Mouse (Mus musculus): ENCODE results near the gene Ptgfr. TPM values are rescaled to one million over a fixed set of nuclear protein-coding genes. Genes with fewer than 3 reads are reported as not detected.
A peak's percentile ranks its signal among the peaks of the same experiment; 100 is the strongest.

Ptgfr gene
- polyA plus RNA-seq, 1 experiment from 2014 or later = 0.28 TPM

DNA sequence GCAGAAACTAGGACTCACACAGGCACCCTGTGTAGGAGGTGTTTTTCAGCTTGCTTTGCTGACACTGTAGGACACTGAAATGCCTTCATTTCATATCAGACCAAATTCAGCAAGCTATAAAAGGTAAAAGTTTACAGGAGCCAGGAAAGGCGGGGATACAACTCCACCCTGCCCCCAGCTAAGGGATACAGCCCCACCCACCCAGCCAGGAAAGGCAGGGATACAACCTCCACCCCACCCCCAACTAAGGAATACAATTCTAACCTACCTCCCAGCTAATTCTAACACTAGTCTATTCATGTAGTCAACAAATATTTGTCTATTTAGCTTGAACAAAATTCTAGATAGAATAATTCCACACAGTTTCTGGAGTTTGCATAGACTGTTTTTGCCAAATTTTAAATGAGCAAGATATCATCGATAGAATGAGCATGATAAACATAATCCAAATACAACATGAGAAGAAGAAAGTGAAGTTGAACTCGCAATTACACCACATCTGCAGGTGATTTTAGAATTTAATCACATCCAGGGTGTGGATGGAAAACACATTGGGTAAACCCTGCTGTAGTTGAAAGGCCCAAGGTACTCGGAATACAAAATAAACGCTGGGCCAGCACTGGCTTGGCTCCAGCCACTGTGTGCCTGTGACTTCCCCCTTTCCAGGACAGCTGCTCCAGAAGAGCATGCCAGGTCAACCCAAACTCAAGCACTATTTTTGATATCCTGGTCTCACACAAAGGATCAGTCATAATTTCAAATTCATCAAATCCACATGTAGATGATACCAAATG lies 7.1 kb upstream of the Ptgfr start:
- ATAC-seq (ENCODE audit: insufficient read depth) (no peak), DNase-seq (no peak)
- Histone ChIP-seq H3K36me3 (ENCODE audit: insufficient read depth) (no peaks in the 10 kb centered on the region), H3K4me3 (ENCODE audit: low read depth, low read length) (no peak overlapping the region), H3K27me3 (ENCODE audit: insufficient read depth, low read length) (no peaks in the 10 kb centered on the region), H3K4me2 (no peak overlapping the region), H3K27ac (ENCODE audit: low read depth) (no peak overlapping the region), H3K4me1 (ENCODE audit: insufficient read depth) (no peaks in the 10 kb centered on the region), H3K9ac (no peak overlapping the region), H3K9me3 (ENCODE audit: low read depth, low read length) (no peaks in the 10 kb centered on the region)
- TF ChIP-seq CTCF (IDR thresholded peaks at IDR 0.05; ENCODE audit: low read depth) = no peak
- 66% methylated on average over 5 of the region's 5 CpGs for WGBS

DNA sequence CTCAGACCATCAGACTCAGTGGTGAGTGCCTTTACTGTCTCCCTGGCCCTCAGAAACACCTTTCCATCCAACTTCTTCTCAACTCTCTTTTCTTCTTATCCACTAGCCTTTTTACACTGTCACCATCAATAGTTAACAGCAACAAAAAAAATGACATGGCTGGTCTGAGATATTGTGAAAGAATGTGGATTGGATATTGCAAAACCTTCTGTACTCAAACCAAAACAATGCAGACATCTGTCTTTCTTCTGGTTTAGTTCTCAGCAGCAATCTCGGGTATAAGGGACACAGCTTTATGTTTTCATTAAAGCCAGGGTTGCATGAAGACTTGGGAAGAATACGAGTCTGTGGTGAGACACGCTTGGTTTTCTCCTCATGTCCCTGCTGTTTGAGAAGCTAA lies 3.3 kb upstream of the Ptgfr start:
- Histone ChIP-seq H3K4me2 (no peak overlapping the region), H3K4me1 (ENCODE audit: insufficient read depth) (no peaks in the 10 kb centered on the region), H3K27me3 (ENCODE audit: insufficient read depth, low read length) (peaks cover 12% of the 10 kb centered on the region; the same call in 1 of the 2 replicates), H3K9ac (no peak overlapping the region), H3K4me3 (ENCODE audit: low read depth, low read length) (no peak overlapping the region), H3K36me3 (ENCODE audit: insufficient read depth) (no peaks in the 10 kb centered on the region), H3K27ac (ENCODE audit: low read depth) (no peak overlapping the region), H3K9me3 (ENCODE audit: low read depth, low read length) (no peaks in the 10 kb centered on the region)
- ATAC-seq (ENCODE audit: insufficient read depth) = no peak
- WGBS = 70% methylated on average over 3 of the region's 3 CpGs
- TF ChIP-seq CTCF (IDR thresholded peaks at IDR 0.05; ENCODE audit: low read depth) = no peak
- DNase-seq = no peak

DNA sequence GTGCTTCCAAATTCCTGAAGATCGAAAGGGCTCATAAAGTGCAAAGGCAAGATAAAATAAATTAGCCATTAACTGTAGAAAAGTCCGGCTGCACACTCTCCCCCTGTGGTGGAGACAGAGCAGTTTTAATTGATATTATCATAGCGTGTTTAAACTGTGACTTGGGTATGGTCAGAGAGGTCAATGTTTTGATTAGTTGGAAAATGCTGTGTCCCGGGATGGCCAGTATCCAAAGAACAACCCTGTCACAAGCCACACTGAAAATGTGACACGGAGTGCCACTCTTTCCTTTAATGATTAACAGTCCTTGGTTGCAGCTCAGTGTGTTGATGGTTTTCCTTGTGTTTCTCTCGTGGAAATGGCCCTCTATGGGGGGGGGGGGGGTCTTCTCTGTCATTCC lies 942 bp upstream of the Ptgfr start:
- no peak for TF ChIP-seq CTCF (IDR thresholded peaks at IDR 0.05; ENCODE audit: low read depth)
- Histone ChIP-seq H3K27me3 (ENCODE audit: insufficient read depth, low read length) (peaks cover 14% of the 10 kb centered on the region; the same call in 1 of the 2 replicates), H3K9me3 (ENCODE audit: low read depth, low read length) (no peaks in the 10 kb centered on the region), H3K4me2 (no peak overlapping the region), H3K4me3 (ENCODE audit: low read depth, low read length) (no peak overlapping the region), H3K27ac (ENCODE audit: low read depth) (no peak overlapping the region), H3K36me3 (ENCODE audit: insufficient read depth) (no peaks in the 10 kb centered on the region), H3K4me1 (ENCODE audit: insufficient read depth) (no peaks in the 10 kb centered on the region), H3K9ac (no peak overlapping the region)
- 30% methylated on average over 6 of the region's 6 CpGs for WGBS
- DNase-seq (no peak), ATAC-seq (ENCODE audit: insufficient read depth) (no peak)

DNA sequence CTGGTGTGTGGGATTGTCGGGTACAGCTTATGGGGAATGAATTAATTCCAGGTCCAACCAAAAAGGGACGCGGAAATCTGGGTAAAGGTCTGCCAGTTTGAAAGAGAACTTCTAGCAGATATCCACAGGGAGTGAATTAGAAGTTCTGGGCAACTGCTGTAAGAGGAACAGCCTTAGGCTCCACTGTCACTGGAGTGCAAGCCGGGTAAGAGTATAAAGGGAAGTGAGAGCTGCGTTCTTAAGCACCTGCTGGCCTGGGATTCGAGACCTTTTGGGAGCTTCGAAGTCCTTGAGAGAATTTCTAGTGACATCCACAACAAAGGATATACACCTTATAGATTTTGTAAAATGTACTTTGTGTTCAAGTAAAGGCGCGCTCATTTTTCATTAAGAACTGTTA lies 319 bp upstream of the Ptgfr start:
- 51% methylated on average over 9 of the region's 9 CpGs for WGBS
- H3K4me1 ChIP-seq (ENCODE audit: insufficient read depth) = no peaks in the 10 kb centered on the region
- H3K9me3 ChIP-seq (ENCODE audit: low read depth, low read length) = no peaks in the 10 kb centered on the region
- no peaks in the 10 kb centered on the region for H3K36me3 ChIP-seq (ENCODE audit: insufficient read depth)
- H3K4me2 ChIP-seq = peak overlapping the region; percentile 92
- peaks cover 14% of the 10 kb centered on the region; the same call in 1 of the 2 replicates for H3K27me3 ChIP-seq (ENCODE audit: insufficient read depth, low read length)
- H3K4me3 ChIP-seq (ENCODE audit: low read depth, low read length) = peak overlapping the region; percentile 46
- no peak for TF ChIP-seq CTCF (IDR thresholded peaks at IDR 0.05; ENCODE audit: low read depth)
- peak overlapping the region; percentile 50; the same call in 1 of the 2 replicates for H3K9ac ChIP-seq
- H3K27ac ChIP-seq (ENCODE audit: low read depth) = no peak overlapping the region
- no peak for ATAC-seq (ENCODE audit: insufficient read depth)
- no peak for DNase-seq

DNA sequence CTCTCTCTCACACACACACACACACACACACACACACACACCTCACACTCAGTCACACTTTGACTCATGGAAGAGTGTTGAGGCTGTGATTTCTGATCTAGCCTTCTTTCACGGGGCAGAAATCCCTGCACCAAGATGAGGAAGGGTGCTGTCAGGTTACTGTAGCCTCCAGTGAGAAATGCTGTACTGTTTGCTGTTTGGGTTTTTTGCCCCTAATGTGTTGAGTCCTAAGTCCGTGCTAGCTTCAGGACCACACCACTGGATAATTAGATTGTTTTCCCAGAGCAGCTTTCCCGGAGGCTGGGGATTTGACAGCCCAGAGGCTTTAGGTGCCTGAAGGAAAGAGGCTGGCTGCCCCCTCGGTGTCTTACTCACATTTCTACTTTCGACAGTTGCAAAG lies 979 bp downstream of the Ptgfr start:
- WGBS = 5% methylated on average over 5 of the region's 5 CpGs
- DNase-seq (no peak), ATAC-seq (ENCODE audit: insufficient read depth) (no peak; the same call in 1 of the 2 replicates)
- H3K27ac ChIP-seq (ENCODE audit: low read depth) = no peak overlapping the region
- H3K9me3 ChIP-seq (ENCODE audit: low read depth, low read length) = no peaks in the 10 kb centered on the region
- no peak overlapping the region for H3K9ac ChIP-seq
- H3K36me3 ChIP-seq (ENCODE audit: insufficient read depth) = no peaks in the 10 kb centered on the region
- TF ChIP-seq CTCF (IDR thresholded peaks at IDR 0.05; ENCODE audit: low read depth) = no peak
- H3K4me2 ChIP-seq = peak overlapping the region; percentile 92
- no peaks in the 10 kb centered on the region for H3K4me1 ChIP-seq (ENCODE audit: insufficient read depth)
- H3K27me3 ChIP-seq (ENCODE audit: insufficient read depth, low read length) = peaks cover 14% of the 10 kb centered on the region; the same call in 1 of the 2 replicates
- peak overlapping the region; percentile 46; the same call in 1 of the 2 replicates for H3K4me3 ChIP-seq (ENCODE audit: low read depth, low read length)

DNA sequence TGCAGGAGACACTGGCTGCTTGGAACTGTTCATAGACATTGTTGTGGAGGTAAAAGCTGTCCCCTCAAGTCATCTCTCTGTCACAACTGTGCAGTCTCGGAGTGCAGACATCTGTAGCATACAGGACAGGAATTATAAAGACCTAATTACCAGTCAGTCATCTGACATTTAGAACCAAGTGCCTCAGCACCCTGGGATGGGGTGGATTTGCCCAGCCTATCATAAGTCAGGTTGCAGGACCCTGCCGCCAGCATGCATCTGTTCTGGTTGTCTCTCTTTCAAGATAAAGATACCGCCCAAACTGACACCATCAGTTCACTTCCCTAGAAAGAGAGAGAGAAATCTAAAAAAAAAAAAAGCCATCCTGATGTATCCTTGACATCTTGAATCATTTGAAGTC lies 1.6 kb downstream of the Ptgfr start:
- ATAC-seq (ENCODE audit: insufficient read depth) (no peak), DNase-seq (no peak)
- 55% methylated on average over 3 of the region's 3 CpGs for WGBS
- Histone ChIP-seq H3K4me1 (ENCODE audit: insufficient read depth) (no peaks in the 10 kb centered on the region), H3K27ac (ENCODE audit: low read depth) (no peak overlapping the region), H3K27me3 (ENCODE audit: insufficient read depth, low read length) (peaks cover 14% of the 10 kb centered on the region; the same call in 1 of the 2 replicates), H3K36me3 (ENCODE audit: insufficient read depth) (no peaks in the 10 kb centered on the region), H3K9me3 (ENCODE audit: low read depth, low read length) (no peaks in the 10 kb centered on the region), H3K4me2 (no peak overlapping the region), H3K4me3 (ENCODE audit: low read depth, low read length) (no peak overlapping the region), H3K9ac (no peak overlapping the region)
- TF ChIP-seq CTCF (IDR thresholded peaks at IDR 0.05; ENCODE audit: low read depth) = no peak

DNA sequence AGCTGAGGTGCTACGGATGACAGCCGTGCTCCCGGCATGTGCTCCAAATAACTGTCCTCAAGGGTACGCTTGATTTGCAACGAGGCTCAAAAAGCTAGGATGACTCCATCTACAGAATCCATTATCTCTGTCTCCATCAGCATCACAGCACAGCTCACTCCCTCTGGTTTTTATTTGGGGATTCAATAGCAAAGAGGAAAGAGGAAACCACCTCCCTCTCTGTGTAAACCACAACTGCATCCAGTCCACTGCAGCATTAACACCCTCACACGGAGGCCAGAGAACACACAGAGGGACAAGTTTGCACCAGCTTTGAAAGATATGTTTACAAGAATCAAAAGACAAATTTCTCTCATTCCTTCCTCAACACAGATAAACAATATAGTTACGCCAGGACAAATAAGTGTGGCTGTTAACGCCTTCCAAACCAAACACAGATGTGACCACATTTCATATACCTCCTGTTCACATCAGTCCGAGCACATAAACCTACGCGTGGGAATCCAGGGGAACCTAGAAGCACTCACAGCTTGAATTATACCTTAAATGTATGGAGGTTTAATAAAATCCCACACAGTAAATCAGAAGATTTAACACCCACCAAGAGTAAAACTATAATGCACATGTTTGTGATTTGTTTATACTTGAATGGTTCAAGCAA lies 9.3 kb downstream of the Ptgfr start:
- DNase-seq = peak; percentile 19
- no peak overlapping the region for H3K9ac ChIP-seq
- H3K9me3 ChIP-seq (ENCODE audit: low read depth, low read length) = no peaks in the 10 kb centered on the region
- no peak overlapping the region for H3K4me2 ChIP-seq
- 48% methylated on average over 11 of the region's 11 CpGs for WGBS
- TF ChIP-seq CTCF (IDR thresholded peaks at IDR 0.05; ENCODE audit: low read depth) = no peak
- no peak overlapping the region for H3K4me3 ChIP-seq (ENCODE audit: low read depth, low read length)
- H3K4me1 ChIP-seq (ENCODE audit: insufficient read depth) = no peaks in the 10 kb centered on the region
- no peak overlapping the region for H3K27ac ChIP-seq (ENCODE audit: low read depth)
- H3K36me3 ChIP-seq (ENCODE audit: insufficient read depth) = no peaks in the 10 kb centered on the region
- ATAC-seq (ENCODE audit: insufficient read depth) = no peak; the same call in 1 of the 2 replicates
- H3K27me3 ChIP-seq (ENCODE audit: insufficient read depth, low read length) = no peaks in the 10 kb centered on the region

Measured in lung, embryonic 14.5 days (tissue).